Mouse (Mus musculus): ENCODE data around the gene Ifna6. TPM values are rescaled to one million over a fixed set of nuclear protein-coding genes. Genes with fewer than 3 reads are reported as not detected.

Ifna6 gene
- polyA plus RNA-seq, 1 experiment from 2014 or later: not detected

DNA sequence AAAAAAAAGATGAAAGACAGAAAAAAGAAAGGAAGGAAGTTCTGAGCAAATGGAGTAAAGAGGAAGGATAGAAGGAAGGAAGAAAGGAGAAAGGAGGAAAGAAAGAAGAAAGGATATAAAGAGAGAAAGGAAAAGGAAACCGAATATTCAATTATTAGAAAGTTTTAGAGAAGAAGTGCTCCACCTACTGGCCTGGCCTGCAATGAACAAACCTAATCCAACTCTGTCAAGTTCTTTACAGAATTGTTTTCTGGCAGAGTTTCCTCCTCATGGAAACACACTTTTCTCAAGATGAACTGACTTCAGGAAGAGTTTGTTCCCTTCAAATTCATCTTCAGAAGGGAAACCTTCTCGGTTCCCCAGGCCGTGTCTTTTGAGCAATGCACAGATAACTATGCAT, 11.6 kb downstream of the Ifna6 start:
- Histone ChIP-seq H3K4me2 (replicated peaks) (no peak overlapping the region), H3K27me3 (ENCODE audit: control insufficient read depth, insufficient read depth, low read length) (no peaks in the 10 kb centered on the region), H3K9ac (no peak overlapping the region), H3K9me3 (ENCODE audit: control insufficient read depth, low read length) (no peaks in the 10 kb centered on the region), H3K36me3 (replicated peaks; ENCODE audit: control insufficient read depth, insufficient read depth) (no peaks in the 10 kb centered on the region), H3K4me3 (replicated peaks; ENCODE audit: low read length) (no peak overlapping the region), H3K27ac (no peak overlapping the region), H3K4me1 (replicated peaks; ENCODE audit: control insufficient read depth, insufficient read depth, low read length) (no peaks in the 10 kb centered on the region)
- 47% methylated on average over 3 of the region's 3 CpGs for WGBS
- ATAC-seq (ENCODE audit: low FRiP score) (no peak), DNase-seq (ENCODE audit: low spot score) (no peak)

DNA sequence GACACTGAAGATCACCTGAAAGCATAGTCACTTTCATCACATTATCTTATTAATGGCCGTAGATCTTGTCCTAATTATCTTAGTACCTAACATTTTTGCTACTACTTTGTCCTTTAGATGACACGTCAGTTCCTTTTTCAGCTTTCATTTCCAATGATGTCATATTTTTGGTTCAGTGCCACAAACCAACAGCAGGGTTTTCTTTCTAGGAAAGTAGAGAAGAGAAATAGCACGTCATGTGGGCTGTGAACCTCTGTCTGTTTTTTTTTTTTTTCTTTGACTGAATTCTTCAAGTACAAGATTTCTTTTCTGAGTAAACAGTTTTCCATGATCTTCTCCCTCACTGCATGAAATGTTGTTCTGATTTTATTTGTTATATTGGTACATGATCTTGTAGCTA, 12.8 kb downstream of the Ifna6 start:
- Histone ChIP-seq H3K4me2 (replicated peaks) (no peak overlapping the region), H3K9me3 (ENCODE audit: control insufficient read depth, low read length) (no peaks in the 10 kb centered on the region), H3K27me3 (ENCODE audit: control insufficient read depth, insufficient read depth, low read length) (no peaks in the 10 kb centered on the region), H3K36me3 (replicated peaks; ENCODE audit: control insufficient read depth, insufficient read depth) (no peaks in the 10 kb centered on the region), H3K9ac (no peak overlapping the region), H3K4me3 (replicated peaks; ENCODE audit: low read length) (no peak overlapping the region), H3K4me1 (replicated peaks; ENCODE audit: control insufficient read depth, insufficient read depth, low read length) (no peaks in the 10 kb centered on the region), H3K27ac (no peak overlapping the region)
- ATAC-seq (ENCODE audit: low FRiP score) (no peak), DNase-seq (ENCODE audit: low spot score) (no peak)
- WGBS: 85% methylated on average over 3 of the region's 3 CpGs

DNA sequence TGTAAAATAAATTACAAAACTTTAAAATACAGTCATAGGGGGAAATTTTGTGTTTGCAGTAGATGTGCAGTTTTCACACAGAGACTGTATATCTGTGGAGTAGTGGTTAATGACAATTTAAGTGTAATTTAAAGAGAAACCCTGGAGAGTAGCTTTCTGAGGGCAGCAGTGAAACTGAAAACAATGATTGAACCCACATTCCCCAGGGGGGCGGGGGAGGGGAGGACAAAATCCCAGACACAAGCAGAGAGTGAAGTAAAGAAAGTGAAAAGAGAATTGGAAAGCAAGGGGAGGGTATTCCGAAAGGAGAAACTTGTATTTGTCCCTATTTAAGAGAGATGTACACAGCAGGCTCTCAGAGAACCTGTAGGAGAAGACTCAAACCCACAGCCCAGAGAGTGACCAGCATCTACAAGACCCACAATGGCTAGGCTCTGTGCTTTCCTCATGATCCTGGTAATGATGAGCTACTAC, 14.3 kb downstream of the Ifna6 start, which contains the start of gene Ifna4:
TSS of gene Ifna4 (plus strand) at position 424 of the 474 bp plus-strand sequence.
- DNase-seq (ENCODE audit: low spot score): no peak
- Histone ChIP-seq H3K9ac (no peak within 1 kb of the TSS), H3K36me3 (replicated peaks; ENCODE audit: control insufficient read depth, insufficient read depth) (no peaks in the 10 kb centered on the region), H3K4me1 (replicated peaks; ENCODE audit: control insufficient read depth, insufficient read depth, low read length) (no peaks in the 10 kb centered on the region), H3K9me3 (ENCODE audit: control insufficient read depth, low read length) (no peaks in the 10 kb centered on the region), H3K27ac (no peak within 1 kb of the TSS), H3K4me2 (replicated peaks) (no peak within 1 kb of the TSS), H3K27me3 (ENCODE audit: control insufficient read depth, insufficient read depth, low read length) (no peaks in the 10 kb centered on the region), H3K4me3 (replicated peaks; ENCODE audit: low read length) (no peak within 1 kb of the TSS)
- WGBS: 39% methylated on average over 2 of the region's 2 CpGs
- no peak for ATAC-seq (ENCODE audit: low FRiP score)

DNA sequence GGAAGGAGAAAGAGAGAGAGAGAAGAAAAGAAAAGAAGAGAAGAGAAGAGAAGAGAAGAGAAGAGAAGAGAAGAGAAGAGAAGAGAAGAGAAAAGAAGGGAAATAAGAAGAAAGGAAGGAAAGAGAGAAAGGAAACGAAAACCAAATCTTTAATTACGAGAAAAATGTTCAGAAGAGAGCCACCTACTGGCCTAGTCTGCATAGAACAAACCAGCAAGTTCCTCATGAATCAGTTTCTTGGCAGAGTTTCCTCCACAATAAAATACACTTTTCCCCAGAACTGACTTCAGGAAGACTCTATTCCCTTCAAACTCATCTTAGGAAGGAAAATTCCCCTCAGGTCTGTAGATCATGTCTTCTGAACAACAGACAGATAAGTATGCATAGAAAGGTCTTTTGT, 18.1 kb downstream of the Ifna6 start:
- Histone ChIP-seq H3K27me3 (ENCODE audit: control insufficient read depth, insufficient read depth, low read length) (no peaks in the 10 kb centered on the region), H3K4me2 (replicated peaks) (no peak overlapping the region), H3K9me3 (ENCODE audit: control insufficient read depth, low read length) (no peaks in the 10 kb centered on the region), H3K4me1 (replicated peaks; ENCODE audit: control insufficient read depth, insufficient read depth, low read length) (no peaks in the 10 kb centered on the region), H3K27ac (no peak overlapping the region), H3K9ac (no peak overlapping the region), H3K36me3 (replicated peaks; ENCODE audit: control insufficient read depth, insufficient read depth) (no peaks in the 10 kb centered on the region), H3K4me3 (replicated peaks; ENCODE audit: low read length) (no peak overlapping the region)
- DNase-seq (ENCODE audit: low spot score) (no peak), ATAC-seq (ENCODE audit: low FRiP score) (no peak)
- WGBS: 55% methylated on average over 2 of the region's 2 CpGs

DNA sequence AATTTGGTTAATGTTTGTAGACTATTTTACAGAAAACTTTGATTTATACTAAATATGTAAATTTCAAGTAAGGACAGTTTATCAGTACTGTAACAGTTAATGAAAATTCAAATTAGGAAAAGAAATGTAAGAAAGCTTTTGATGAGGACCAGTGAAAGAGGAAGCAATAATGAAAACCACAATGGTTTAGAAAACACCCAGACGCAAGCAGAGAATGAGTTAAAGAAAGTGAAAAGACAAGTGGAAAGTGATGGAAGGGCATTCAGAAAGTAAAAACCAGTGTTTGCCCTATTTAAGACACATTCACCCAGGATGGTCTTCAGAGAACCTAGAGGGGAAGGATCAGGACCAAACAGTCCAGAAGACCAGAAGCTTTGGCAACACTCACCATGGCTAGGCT, 22.5 kb downstream of the Ifna6 start, which contains the start of gene Ifna1:
TSS of gene Ifna1 (plus strand) at position 390 of the 400 bp plus-strand sequence.
- no peaks in the 10 kb centered on the region for H3K4me1 ChIP-seq (replicated peaks; ENCODE audit: control insufficient read depth, insufficient read depth, low read length)
- H3K4me3 ChIP-seq (replicated peaks; ENCODE audit: low read length): no peak within 1 kb of the TSS
- no peak within 1 kb of the TSS for H3K9ac ChIP-seq
- H3K27ac ChIP-seq: no peak within 1 kb of the TSS
- H3K27me3 ChIP-seq (ENCODE audit: control insufficient read depth, insufficient read depth, low read length): no peaks in the 10 kb centered on the region
- DNase-seq (ENCODE audit: low spot score) (no peak), ATAC-seq (ENCODE audit: low FRiP score) (no peak)
- no peak within 1 kb of the TSS for H3K4me2 ChIP-seq (replicated peaks)
- WGBS: 70% methylated on average over 1 of the region's 1 CpGs
- no peaks in the 10 kb centered on the region for H3K9me3 ChIP-seq (ENCODE audit: control insufficient read depth, low read length)
- H3K36me3 ChIP-seq (replicated peaks; ENCODE audit: control insufficient read depth, insufficient read depth): no peaks in the 10 kb centered on the region

DNA sequence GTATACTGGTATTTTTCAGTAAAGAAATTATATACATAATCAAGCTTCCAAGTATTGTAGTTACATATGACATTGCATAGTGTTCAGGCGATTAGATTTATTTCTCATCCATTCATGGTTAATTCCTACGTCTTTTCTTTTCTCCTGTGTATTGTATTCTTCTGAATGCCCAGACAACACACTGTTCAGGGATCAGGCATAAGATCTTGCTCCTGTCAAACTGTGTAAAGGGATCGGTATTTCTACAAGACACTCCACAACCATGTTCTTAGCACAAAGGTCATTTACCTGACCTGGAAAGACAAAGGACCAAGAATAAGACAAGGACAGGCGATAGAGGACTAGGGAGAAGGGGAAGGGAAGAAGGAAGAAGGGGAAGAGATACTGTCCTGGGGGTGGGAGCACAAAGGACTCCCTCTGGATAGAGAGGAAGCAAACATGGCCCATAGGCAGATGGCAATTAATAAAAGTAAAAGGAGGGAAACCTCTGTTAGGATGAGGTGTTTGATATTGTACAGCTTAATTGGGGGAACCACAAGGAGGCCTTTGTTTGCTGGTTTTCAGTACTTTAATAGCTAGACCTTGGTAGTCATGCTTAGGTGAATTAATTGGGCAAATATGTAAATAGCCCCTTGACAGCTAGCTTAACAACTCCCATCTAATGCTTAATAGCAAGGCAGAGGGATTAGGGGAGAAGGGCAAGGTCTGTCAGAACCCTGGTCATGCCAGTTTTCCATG, 24.0 kb downstream of the Ifna6 start:
- ATAC-seq (ENCODE audit: low FRiP score): no peak
- Histone ChIP-seq H3K4me3 (replicated peaks; ENCODE audit: low read length) (no peak overlapping the region), H3K27me3 (ENCODE audit: control insufficient read depth, insufficient read depth, low read length) (no peaks in the 10 kb centered on the region), H3K4me1 (replicated peaks; ENCODE audit: control insufficient read depth, insufficient read depth, low read length) (no peaks in the 10 kb centered on the region), H3K9ac (no peak overlapping the region), H3K9me3 (ENCODE audit: control insufficient read depth, low read length) (no peaks in the 10 kb centered on the region), H3K36me3 (replicated peaks; ENCODE audit: control insufficient read depth, insufficient read depth) (no peaks in the 10 kb centered on the region), H3K27ac (no peak overlapping the region), H3K4me2 (replicated peaks) (no peak overlapping the region)
- 23% methylated on average over 4 of the region's 4 CpGs for WGBS
- DNase-seq (ENCODE audit: low spot score): no peak

DNA sequence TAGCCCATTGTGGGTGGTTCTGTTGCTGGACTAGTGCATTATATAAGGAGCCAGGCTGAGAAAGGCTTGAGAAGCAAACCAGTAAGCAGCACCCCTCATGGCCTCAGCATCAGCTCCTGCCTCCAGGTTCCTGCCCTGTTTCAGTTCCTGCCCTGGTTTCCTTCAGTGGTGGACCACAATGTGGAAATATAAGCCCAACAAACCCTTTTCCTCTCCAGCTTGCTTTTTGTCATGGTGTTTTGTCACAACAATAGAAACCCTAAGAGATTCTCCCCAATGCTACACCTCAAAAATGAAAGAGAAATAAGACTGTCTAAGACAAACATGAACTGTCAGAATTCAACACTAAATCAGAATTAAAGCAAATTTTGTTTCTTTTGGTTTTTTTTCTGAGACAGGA, 32.0 kb downstream of the Ifna6 start:
- H3K9me3 ChIP-seq (ENCODE audit: control insufficient read depth, low read length): no peaks in the 10 kb centered on the region
- H3K4me1 ChIP-seq (replicated peaks; ENCODE audit: control insufficient read depth, insufficient read depth, low read length): no peaks in the 10 kb centered on the region
- no peak overlapping the region for H3K4me3 ChIP-seq (replicated peaks; ENCODE audit: low read length)
- no peak overlapping the region for H3K27ac ChIP-seq
- H3K27me3 ChIP-seq (ENCODE audit: control insufficient read depth, insufficient read depth, low read length): no peaks in the 10 kb centered on the region
- no peak overlapping the region for H3K9ac ChIP-seq
- DNase-seq (ENCODE audit: low spot score): no peak
- H3K4me2 ChIP-seq (replicated peaks): no peak overlapping the region
- no peaks in the 10 kb centered on the region for H3K36me3 ChIP-seq (replicated peaks; ENCODE audit: control insufficient read depth, insufficient read depth)
- ATAC-seq (ENCODE audit: low FRiP score): no peak

DNA sequence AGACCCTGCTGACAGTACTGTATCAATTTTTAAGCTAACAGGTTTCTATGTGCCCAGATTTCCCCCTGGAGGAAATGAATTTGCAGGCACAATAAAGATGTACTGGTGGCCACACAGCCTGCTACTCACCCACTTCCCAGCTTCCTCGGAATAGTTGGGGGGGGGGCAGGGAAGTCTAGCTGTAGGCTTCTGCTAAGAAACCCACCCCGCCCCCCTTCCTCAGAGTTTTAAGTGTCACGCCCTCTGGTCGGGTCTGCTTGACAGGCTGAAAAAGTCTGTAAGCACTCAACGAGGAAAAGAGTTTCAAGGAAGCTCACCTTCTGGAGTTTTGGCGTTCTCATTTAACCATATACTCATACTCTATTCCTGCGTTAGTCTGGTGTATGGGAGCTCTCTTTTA, 36.1 kb downstream of the Ifna6 start:
- WGBS: 7% methylated on average over 7 of the region's 7 CpGs
- no peak for DNase-seq (ENCODE audit: low spot score)
- no peaks in the 10 kb centered on the region for H3K36me3 ChIP-seq (replicated peaks; ENCODE audit: control insufficient read depth, insufficient read depth)
- 0 out of 2 replicates have a peak, but pooled peaks cover under 1% of the 10 kb centered on the region for H3K4me1 ChIP-seq (replicated peaks; ENCODE audit: control insufficient read depth, insufficient read depth, low read length)
- H3K4me2 ChIP-seq (replicated peaks): no peak overlapping the region
- H3K27ac ChIP-seq: no peak overlapping the region
- H3K9ac ChIP-seq: no peak overlapping the region
- no peak for ATAC-seq (ENCODE audit: low FRiP score)
- no peak overlapping the region for H3K4me3 ChIP-seq (replicated peaks; ENCODE audit: low read length)
- H3K9me3 ChIP-seq (ENCODE audit: control insufficient read depth, low read length): no peaks in the 10 kb centered on the region
- H3K27me3 ChIP-seq (ENCODE audit: control insufficient read depth, insufficient read depth, low read length): no peaks in the 10 kb centered on the region

DNA sequence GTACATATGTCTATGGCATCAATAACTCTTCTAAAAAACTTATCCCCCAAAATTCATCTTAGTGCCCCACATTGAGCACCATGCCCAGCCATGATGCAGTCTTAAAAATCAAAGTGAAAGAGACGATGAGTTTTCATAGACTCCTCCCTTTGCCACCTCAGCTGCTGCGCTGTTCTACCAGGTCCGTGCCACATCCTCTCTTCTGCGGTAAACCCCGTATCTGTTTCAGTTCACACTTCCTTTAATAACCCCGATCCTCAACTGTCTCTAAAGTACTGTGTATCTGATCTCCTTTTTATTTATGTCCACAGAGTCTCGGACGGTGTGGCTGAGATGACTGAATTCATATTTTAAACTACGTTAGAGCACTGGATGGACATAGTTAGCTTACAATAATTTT, 37.4 kb downstream of the Ifna6 start:
- ATAC-seq (ENCODE audit: low FRiP score): no peak
- WGBS: 72% methylated on average over 9 of the region's 9 CpGs
- Histone ChIP-seq H3K36me3 (replicated peaks; ENCODE audit: control insufficient read depth, insufficient read depth) (no peaks in the 10 kb centered on the region), H3K4me2 (replicated peaks) (no peak overlapping the region), H3K9me3 (ENCODE audit: control insufficient read depth, low read length) (no peaks in the 10 kb centered on the region), H3K27ac (no peak overlapping the region), H3K4me1 (replicated peaks; ENCODE audit: control insufficient read depth, insufficient read depth, low read length) (0 out of 2 replicates have a peak, but pooled peaks cover 3% of the 10 kb centered on the region), H3K4me3 (replicated peaks; ENCODE audit: low read length) (no peak overlapping the region), H3K27me3 (ENCODE audit: control insufficient read depth, insufficient read depth, low read length) (no peaks in the 10 kb centered on the region), H3K9ac (no peak overlapping the region)
- DNase-seq (ENCODE audit: low spot score): no peak
